Mouse (Mus musculus) layer of hippocampus, adult 9-10 months (tissue): ENCODE measurements at regions not wholly inside any gene's neighbourhood (a gene's known extent, or its start where the extent isn't known, plus 50 kb on each side); places are given as distances from the start of the nearest gene placed in this dataset.
"Not testable (repeated sequence)": the region's sequence is repeated elsewhere in the genome, so short reads cannot be mapped to it uniquely, and the experiment has no call there.

ENCODE experiments used
- DNase-seq: peaks from one replicate; pipeline ENCODE4 v3.0.0; 2022; ENCODE audit warnings: low spot score

GRCm38 (mm10) chr6:48341367-48341766 is 54.0 kb upstream of the Krba1 start:
- DNase-seq: not testable (repeated sequence)

- DNase-seq: not testable (repeated sequence)
Measured at GRCm38 (mm10) chr6:48336964-48337363, 58.4 kb upstream of the Krba1 start.

DNA sequence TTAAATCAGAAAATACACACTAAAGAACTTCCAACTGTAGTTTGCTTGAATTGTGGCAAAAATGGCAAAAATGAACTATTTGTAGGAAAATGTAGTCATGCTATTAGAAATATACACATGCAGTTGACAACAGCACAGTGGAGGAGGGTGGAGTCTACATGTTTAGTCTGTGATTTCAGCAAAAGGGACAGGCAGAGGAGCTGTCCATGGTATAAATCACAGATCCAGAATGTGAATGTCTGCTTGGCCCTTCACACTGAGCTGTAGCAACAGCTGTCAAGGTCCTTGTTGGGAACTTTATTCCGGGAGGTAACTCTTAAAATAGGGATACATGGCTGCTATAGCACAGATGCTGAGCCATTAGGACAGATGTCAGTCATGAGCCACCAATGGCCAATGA is 107.4 kb upstream of the Krba1 start:
- no peak for DNase-seq

DNA sequence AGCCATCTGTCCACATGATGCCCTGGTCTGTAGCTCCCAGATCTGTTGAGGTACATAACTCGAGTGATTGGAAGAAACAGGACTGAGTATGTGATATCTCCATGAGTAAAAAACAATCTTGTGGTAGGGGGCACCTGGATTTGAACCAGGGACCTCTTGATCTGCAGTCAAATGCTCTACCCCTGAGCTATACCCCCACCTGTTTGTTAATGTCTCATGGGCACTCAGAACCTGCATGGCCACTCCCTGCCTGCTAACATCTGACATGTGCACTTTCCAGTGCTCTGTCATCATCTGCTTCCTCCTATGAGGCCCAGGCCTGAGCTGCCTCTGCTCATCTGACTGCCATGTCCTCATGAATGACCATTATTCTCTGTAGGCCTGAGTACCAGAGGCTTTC is 115.7 kb upstream of the Krba1 start:
- DNase-seq: not testable (repeated sequence)

DNA sequence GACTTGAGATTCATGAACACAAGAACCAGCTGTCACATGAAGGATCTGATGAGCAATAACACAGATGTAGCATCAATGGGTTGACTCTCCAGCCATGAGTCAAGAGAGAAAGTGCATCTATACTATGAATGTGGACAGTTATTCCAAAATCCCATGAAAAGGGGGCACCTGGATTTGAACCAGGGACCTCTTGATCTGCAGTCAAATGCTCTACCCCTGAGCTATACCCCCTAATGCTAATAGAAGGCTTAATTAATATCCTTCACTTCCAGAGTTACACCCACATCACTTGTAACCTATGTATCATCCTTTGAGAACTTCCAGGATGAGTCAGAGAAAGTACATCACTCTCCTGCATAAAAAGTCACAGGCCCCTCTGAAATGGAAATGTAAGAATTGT is 133.8 kb upstream of the Krba1 start:
- not testable (repeated sequence) for DNase-seq

GRCm38 (mm10) chr6:48252989-48253388 is 142.4 kb upstream of the Krba1 start:
- not testable (repeated sequence) for DNase-seq

GRCm38 (mm10) chr6:48251954-48252353 is 143.4 kb upstream of the Krba1 start:
- DNase-seq: no peak

- not testable (repeated sequence) for DNase-seq
Measured at GRCm38 (mm10) chr6:48244191-48244590, 151.2 kb upstream of the Krba1 start.

- no peak for DNase-seq
Measured at GRCm38 (mm10) chr6:48227431-48227830, 141.0 kb upstream of the Zfp746 start.

- DNase-seq: no peak
Measured at GRCm38 (mm10) chr6:48224206-48224605, 137.8 kb upstream of the Zfp746 start.

GRCm38 (mm10) chr6:48222971-48223370 is 136.6 kb upstream of the Zfp746 start:
- no peak for DNase-seq

DNA sequence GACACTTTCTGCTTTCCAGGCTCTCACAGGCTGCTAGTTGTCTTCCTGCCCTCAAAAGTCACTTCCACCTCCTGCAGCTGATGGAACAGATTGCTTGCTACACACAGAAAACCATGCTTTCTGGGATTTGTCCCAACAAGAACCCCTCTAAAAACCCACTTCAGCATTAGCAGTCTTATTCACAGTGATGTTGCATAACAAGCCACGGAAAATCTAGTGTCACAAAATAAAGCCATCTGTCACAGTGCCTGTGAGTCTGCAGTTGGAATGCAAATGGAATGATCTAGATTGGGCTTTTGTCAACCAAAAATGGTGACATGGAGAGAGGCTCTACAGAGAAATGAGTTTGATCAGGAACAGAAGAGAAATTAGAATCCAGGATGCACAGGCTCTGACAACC is 135.4 kb upstream of the Zfp746 start:
- DNase-seq: peak; percentile 89

DNA sequence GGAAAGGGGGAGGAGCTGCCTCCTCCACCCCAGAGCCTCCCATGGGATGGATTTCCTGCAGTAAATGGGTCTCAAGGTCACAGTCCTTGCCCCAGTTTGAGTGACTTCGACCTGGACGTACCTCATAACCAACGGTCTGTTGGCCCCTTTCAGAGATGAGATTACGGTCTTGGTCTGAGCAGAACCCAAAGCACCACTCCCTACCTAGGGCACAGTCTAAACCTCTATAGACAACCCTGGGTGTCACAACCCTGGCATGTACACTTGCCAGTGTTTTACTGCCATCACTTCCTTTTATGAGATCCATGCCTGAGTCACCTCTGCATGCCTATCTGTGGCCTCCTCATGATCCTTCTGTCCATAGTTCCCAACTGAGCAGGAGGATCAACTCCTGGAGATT is 128.8 kb upstream of the Zfp746 start:
- no peak for DNase-seq

DNA sequence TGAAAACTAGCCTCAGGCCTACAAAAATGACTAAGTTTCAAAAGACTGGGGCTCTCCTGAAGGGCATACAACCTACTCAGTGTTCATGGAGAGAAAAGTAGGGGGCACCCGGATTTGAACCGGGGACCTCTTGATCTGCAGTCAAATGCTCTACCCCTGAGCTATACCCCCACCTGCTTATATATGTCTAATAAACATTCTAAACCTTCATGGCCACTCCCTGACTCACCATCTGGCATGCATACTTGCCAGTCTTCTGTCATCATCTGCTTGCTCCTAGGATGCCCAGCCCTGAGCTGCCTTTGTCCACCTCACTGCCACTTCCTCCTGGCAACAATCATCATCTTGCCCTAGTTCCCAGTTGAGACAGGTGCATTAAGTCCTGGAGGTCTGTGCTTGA is 123.3 kb upstream of the Zfp746 start:
- no peak for DNase-seq

- DNase-seq: no peak
Measured at GRCm38 (mm10) chr6:48209103-48209502, 122.7 kb upstream of the Zfp746 start.

GRCm38 (mm10) chr6:48205722-48206121 is 119.3 kb upstream of the Zfp746 start:
- no peak for DNase-seq

- no peak for DNase-seq
Measured at GRCm38 (mm10) chr6:48199951-48200350, 113.6 kb upstream of the Zfp746 start.

GRCm38 (mm10) chr6:48198806-48199205 is 112.4 kb upstream of the Zfp746 start:
- no peak for DNase-seq

DNA sequence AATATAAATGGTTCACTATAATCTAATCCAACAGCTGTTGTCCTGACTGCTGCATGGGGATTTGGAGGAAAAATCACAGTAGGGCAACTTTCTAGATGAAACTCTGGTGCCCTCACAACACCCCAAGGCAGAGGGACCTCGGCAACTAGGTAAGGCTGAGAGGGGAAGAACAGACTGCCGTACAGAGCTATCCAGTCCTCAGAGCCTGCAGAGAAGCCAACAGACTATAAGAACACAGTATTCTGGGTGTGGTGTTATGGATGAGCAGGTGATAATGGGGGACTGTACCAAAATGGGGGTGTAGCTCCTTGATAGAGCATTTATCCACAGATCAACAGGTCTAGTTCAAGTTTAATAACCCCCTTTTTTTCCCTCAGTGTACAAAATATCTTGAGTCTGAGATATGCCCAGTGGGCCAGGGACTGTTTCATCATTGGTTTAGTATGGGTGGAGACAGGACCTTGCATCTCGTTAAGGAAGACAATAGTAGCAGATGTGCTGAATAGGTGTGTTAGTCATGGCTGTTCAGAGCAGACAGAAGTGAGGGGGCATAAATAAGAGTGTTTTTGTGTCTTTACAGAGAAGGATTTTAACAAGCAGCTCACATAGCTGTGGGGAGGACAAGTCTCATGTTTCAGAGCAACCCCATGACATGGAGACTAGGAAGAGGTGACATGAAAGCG is 111.4 kb upstream of the Zfp746 start:
- DNase-seq: no peak

GRCm38 (mm10) chr6:48188363-48188762 is 102.0 kb upstream of the Zfp746 start:
- peak; percentile 27 for DNase-seq

DNA sequence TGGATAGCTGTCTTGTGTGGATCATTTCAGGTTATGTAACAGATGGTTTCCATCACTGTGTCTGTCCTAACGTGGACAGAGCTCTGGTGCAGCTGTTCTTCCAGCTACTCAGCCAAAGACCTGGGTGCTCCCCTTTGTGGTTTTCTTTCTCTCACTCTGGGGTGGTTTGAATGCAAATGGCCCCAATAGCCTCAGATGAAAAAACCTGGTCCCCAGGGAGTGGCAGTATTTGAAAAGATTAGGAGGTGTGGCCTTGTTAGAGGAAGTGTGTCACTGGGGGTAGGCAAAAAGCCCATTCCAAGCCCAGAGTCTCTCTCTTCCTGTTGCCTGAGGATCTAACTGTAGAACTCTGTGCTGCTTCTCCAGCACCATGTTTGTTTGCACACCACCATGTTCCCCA is 98.9 kb upstream of the Zfp746 start:
- no peak for DNase-seq

GRCm38 (mm10) chr6:48178360-48179120 is 92.1 kb upstream of the Zfp746 start:
- no peak for DNase-seq

- DNase-seq: peak; percentile 51
Measured at GRCm38 (mm10) chr6:48177936-48178335, 91.5 kb upstream of the Zfp746 start.

DNA sequence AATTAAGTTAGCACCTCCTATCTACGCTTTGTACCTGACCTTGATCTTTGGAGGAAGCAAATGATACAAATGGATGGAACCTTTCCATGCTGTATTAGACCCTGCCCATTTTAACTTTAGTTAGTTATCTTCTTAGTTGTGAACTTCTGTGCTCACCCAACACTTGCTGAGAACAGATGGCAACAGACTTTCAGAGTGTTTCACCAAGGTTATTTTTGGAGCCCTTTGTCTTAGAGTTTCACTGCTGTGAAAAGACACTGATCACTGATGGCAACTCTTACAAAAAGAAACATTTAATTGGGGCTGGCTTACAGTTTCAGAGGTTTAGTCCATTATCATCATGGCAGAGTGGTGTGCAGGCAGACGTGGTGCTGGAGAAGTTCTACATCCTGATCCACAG is 88.8 kb upstream of the Zfp746 start:
- DNase-seq: no peak
